Mouse (Mus musculus): Measurements from ENCODE around the gene Nipal4. TPM values are rescaled to one million over a fixed set of nuclear protein-coding genes. Genes with fewer than 3 reads are reported as not detected.

The Nipal4 gene
- total RNA-seq, 2 experiments from 2014 or later = 0.07 TPM; not detected in 1

DNA sequence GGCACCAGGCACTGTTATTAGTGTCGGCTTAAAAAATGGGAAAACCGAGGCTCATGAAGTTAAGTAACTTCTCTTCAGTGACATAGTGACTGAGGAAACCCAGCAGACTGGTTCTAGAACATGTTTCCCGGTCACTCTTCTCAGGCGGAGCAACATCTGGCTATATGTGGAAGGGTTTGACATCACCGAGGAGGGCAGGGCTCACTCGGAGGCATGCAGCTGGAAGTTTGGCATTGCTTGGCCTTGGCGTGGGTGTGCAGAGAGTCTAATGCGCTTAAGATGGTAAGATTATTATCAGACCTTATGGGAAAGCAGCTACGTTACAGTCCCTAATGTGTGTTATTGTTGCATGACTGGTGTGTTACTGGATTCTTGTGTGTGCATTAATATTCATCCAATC, 5.8 kb upstream of the Nipal4 start:
- no peak for DNase-seq
- intact Hi-C loops (cut with DNase I) = no loop called here

- intact Hi-C loops (cut with DNase I) = no loop called here
These were observed 3.6 kb upstream of the Nipal4 start for GRCm38 (mm10) chr11:46169908-46170307.

GRCm38 (mm10) chr11:46168506-46168905, 2.2 kb upstream of the Nipal4 start:
- DNase-seq = no peak
- intact Hi-C loops (cut with DNase I) = no loop called here

More at GRCm38 (mm10) chr11:46169908-46170307, 3.6 kb upstream of the Nipal4 start:
- DNase-seq = no peak

GRCm38 (mm10) chr11:46157462-46157861, 8.8 kb downstream of the Nipal4 start:
- no peak for DNase-seq
- intact Hi-C loops (cut with DNase I) = no loop called here

GRCm38 (mm10) chr11:46156945-46157344, 9.4 kb downstream of the Nipal4 start:
- no peak for DNase-seq
- intact Hi-C loops (cut with DNase I) = no loop called here

- intact Hi-C loops (cut with DNase I) = no loop called here
- DNase-seq = no peak
These were observed 19.7 kb downstream of the Nipal4 start for GRCm38 (mm10) chr11:46146619-46147018.

DNA sequence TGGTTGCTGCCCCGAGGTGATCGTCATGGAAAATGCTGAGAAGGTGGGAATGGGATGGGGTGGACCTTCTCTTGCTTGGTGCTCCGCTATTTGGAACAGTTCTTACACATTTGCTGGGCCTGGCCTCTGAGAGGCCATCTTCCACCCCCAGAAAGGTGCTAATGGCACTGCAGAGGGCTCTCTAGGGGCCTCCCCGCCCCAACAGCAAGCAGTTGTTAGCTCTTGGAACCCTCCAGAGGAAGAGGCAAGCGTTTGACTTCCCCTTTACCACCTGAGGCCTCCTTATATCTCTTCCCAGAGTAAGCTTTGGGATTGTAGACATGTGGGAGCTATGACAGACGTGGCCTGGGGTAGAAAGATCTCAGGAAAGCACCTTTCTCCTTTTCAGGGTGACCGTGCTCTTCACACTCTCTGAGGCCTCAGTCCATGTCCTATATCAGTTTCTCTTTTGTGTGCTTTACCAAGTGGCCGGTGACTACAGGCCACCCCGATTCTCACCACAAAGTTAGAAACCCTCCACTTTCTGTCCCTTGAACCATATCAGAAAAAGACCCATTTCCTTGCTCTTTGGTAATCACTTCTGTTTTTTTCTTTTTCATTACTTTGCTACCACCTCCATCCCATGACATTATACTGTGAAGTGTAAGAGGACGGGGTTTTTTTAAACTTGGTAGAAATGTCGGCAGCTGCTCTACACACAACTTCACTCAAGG, 21.0 kb downstream of the Nipal4 start:
- DNase-seq = no peak
- intact Hi-C loops (cut with DNase I) = no loop called here

- DNase-seq = no peak
- intact Hi-C loops (cut with DNase I) = no loop called here
These were observed 23.0 kb downstream of the Nipal4 start for GRCm38 (mm10) chr11:46143342-46143741.

DNA sequence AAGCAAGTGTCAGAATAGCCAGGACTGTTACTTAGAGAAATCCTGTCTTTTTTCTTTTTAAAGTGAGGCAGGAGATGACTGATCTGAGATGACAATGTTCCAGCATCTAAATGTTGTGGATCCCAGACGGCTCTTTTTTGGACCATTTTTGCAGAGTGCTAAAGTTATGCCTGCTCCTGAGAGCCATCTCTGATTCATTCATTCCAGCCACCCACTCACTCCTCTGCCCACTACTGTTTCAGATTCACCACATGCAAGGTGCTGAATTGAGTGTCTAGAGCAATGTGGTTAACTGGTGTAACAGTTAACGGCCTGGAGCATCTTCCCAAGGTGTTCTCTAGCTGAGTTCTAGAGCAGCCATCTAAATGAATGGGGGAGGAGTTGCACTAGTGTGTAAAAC, 31.4 kb downstream of the Nipal4 start:
- intact Hi-C loops (cut with DNase I) = no loop called here
- no peak for DNase-seq

DNA sequence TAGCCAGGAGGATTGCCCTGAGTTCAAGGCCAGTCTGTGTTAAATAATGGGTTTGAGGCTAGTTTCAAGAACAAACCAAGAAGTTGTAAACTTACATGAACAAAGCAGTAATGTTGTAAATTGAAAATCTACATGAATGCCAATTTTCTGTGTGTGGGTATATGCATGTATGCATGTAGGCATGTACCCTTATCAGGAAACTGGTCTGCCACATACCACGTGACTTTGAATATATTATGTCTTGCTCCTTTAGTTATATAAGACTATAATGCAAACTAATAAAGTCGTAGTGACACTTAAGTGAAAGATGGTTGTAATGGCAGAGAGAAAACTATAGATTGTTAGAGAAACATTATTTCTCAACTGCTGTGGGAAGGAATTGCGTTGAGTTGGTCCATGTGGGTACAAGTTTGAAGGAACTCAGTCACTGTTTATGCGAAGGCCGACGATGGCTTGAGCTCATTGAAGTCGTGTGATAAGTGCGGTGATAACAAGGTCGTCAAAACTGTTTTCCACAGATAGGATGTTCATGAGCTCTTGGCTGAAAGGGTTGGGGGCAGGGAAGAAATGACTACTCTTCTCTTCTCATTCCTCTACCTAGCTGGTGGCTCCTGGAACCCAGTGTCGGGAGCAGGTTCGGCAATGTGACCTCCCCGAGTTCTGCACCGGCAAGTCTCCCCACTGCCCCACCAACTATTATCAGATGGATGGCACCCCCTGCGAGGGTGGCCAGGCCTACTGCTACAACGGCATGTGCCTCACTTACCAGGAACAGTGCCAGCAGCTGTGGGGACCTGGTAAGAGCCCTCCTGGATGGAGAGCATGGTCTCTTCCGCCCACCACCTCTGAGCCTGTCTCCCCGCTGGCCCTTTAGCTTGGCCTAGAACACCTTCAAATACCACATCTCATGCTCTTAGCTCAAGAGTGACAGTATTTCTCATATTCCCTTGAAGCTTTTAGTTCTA, 35.0 kb downstream of the Nipal4 start:
- intact Hi-C loops (cut with DNase I) = no loop called here
- no peak for DNase-seq

DNA sequence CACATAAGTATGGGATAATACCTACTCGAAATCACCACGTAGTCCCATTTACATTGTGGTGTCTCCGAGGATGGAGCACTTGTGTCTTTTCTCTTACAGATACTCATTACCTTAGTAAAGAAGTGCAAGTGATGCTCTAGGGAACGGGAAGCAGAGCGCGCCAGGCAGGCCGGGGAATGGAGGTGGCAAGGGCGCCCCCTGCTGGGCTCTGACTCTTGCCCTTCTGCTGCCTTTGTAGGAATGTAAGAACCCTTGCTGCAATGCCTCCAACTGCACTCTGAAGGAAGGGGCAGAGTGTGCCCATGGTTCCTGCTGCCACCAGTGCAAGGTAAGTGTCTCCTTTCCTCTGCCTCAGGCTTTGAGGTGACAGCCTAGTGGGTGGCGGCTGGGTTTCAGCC, 37.8 kb downstream of the Nipal4 start:
- DNase-seq = peak; percentile 68 to 82
- intact Hi-C loops (cut with DNase I) = loop anchor here (2.0 to 10.0 kb wide), 3 partner anchors 76 to 174 kb away; partner anchors contain the start of genes Gm12166 and Thg1l

GRCm38 (mm10) chr11:46127621-46128547, 38.4 kb downstream of the Nipal4 start:
- peak; percentile 60 to 64 for DNase-seq
- intact Hi-C loops (cut with DNase I) = loop anchor here (2.0 to 10.0 kb wide), 3 partner anchors 75 to 173 kb away; partner anchors contain the start of genes Gm12166 and Thg1l

DNA sequence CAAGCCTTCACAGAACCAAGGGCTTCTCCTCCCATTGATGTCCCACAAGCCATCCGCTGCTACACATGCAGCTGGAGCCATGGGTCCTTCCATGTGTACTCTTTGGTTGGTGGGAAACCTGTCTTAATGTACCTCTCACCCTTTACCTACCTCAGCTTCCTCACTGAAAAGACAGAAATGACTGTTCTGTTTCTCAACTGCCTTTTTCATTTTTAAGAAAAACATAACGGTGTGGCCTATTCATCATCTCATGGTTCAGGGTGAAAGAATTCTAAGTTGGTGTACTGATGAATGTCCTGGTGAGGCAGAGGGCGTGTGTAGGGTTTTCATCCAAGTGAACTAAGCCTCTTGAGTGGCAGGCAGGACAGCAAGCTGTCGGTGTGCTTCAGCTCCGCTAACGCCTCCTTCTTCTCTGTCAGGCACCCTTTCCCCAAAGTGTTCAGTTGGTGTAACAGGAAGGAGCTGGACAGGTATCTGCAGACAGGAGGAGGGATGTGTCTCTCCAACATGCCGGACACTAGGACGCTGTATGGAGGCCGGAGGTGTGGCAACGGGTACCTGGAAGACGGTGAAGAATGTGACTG, 39.4 kb downstream of the Nipal4 start:
- intact Hi-C loops (cut with DNase I) = loop anchor here (5.0 to 10.0 kb wide), 2 partner anchors 85 to 172 kb away; partner anchors contain the start of gene Thg1l
- no peak for DNase-seq

- DNase-seq = no peak
- intact Hi-C loops (cut with DNase I) = loop anchor here (5.0 to 10.0 kb wide), 2 partner anchors 86 to 172 kb away; partner anchors contain the start of gene Thg1l
These were observed 40.0 kb downstream of the Nipal4 start for GRCm38 (mm10) chr11:46126317-46126716.

DNA sequence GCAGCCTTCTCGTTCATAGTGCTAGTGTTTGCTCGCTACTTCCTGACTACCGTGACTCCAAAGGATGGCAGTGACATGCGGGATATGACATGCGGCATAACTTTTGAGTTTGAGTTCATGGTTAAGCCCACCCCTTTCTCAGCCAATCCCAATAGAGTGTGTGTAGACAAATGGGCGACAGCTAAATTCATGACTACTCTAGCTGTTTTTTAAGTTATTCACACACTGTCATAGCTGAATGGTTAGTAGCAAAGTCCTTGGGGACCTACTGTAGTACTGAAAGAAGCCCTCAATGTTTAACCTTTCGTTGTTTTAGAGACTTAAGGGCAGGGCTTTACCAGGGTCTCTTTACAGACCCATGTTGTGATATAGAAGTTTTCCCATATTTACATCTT, 40.5 kb downstream of the Nipal4 start:
- intact Hi-C loops (cut with DNase I) = loop anchor here (5.0 to 10.0 kb wide), 2 partner anchors 86 to 171 kb away; partner anchors contain the start of gene Thg1l

DNA sequence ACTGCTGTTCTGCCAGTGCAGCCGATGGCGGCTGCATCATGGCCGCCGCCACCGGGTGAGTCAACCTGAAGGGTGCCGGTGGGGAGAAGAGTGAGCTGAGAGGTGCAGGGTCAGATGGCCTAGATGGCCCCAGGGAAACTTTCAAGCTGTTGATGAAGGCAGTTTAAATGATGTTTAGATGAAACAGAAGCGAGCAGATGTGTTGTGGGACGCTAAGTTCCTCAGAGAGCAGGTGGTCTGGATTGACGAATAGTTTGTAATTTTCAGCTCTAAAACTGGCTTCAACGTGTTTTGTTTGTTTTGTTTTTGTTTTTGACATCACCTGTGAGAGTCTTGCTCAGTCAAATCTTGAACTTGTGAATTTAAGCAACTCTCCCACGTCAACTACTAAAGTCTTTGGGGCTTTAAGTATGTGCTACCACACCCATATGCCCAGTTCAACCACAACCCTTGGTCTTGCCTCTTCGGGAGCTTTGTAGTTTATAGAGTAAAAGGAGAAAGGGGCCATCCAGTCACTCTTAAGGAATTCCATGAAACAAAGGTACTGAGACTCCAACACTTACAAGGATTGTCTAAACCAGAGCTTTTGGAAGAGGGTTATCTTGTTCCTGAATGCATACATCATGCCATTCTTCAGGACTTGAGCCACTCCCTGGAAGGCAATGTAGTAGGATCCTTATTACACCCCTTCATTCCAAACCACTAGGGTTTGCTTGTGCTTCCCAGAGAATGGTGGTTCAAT, 41.0 kb downstream of the Nipal4 start:
- no peak for DNase-seq
- intact Hi-C loops (cut with DNase I) = loop anchor here (5.0 to 10.0 kb wide), 2 partner anchors 87 to 170 kb away; partner anchors contain the start of gene Thg1l

More for the DNA sequence above, 40.5 kb downstream of the Nipal4 start:
- DNase-seq = no peak

DNA sequence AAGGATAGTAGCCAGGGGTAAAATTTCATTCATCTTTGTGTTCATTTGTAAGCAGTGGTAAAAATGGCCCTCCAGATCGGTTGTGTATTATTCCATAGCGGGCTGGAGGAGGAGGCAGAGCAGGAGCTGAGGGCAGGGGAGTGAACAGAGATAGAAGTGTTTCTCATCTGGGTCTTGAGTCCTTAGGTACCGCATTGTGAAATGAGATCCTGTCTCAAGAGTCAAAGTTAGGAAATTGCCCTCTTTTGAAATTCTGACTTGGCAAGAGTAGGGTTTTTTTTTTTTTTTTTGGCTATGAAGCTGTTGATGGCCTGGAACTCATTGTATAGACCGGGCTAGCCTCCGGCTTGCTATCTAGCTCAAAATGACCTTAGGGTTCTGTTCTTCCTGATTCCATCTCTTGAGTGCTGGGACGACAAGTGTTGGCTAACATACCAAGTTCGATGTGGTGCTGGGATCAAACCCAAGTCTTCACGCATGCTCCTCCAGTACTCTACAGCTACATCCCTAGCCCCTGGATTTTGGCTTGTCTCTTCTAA, 42.9 kb downstream of the Nipal4 start:
- intact Hi-C loops (cut with DNase I) = loop anchor here (10.0 kb wide), 1 partner anchor 169 kb away; the partner anchor contains the start of gene Thg1l
- DNase-seq = no peak

DNA sequence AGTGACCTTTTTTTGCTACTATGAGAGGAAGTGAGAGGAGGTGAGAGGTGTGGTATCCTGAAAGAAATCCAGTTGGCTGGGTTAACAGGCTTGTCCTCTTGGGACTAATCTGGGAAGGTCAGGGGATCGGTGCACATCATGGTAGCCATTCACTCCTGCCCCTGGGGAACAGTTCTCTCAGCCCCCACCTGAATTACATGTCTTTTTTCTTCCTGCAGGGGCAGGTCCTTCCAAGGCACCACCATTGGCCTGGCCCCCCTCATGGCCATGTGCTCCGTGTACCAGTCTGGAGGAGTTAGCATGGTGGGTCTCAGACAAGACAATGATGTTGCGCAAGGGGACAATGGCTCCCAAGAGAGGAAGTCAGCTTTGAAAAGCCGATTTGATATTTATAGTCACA, 43.4 kb downstream of the Nipal4 start:
- DNase-seq = no peak
- intact Hi-C loops (cut with DNase I) = loop anchor here (10.0 kb wide), 1 partner anchor 168 kb away; the partner anchor contains the start of gene Thg1l

All from gastrocnemius, postnatal 36 days (tissue).